In the genomic region with DNA sequence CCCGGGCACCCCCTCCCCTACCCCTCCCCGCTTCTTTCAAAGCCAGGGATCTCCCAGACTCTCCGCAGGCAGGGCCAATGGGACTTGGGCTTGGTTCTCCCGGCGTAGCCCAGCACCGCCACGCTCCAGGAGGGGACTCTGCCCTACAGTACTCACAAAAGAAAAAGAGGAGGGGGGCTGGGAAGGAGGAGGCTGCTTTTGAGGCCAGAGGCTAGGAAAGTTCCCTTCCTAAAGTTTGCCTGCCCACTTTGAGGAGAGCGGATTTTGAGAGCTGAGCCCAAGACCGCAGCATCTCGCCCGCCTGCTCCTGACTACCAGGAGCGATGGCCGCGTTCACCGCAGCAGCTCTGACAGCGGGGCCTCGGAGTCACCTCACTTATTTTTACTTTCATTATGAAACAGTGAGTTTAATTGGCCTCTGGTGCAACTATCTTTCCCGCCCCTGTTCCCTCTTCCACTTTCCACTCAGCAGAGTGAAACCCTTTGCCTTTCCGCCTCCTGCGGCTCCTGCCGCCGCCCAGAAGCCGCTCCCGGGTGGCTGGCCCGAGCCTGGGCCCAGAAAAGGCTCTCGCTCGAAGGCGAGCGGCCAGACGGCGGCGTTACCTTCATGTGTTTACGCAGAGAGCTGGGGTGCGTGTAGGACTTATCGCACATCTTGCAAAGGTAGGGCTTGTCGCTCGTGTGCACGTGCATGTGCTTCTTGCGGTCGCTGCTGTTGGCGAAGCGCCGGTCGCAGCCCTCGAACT, we compare ENCODE assay signal across 9 mouse cellular contexts. TPM values are rescaled to one million over a fixed set of nuclear protein-coding genes. Genes with fewer than 3 reads are reported as not detected.
DNase-seq lines count a peak whose midpoint lies in the region; ATAC-seq and TF ChIP-seq lines count a peak whose summit lies in the region.
"Had no signal": no experiment of that assay in that cellular context is flagged by ENCODE, and none has a peak within 500 bp of the region (broad histone marks: within the 10 kb centered on the region; RNA-seq: fewer than 3 reads in every experiment).

Gene Zic4 (plus strand): TSS at position 558 of the 746 bp plus-strand sequence.

- H3K36me3 ChIP-seq in forebrain, embryonic 15.5 days = no peaks in the 10 kb centered on the region
- H3K36me3 ChIP-seq in limb, embryonic 15.5 days = no peaks in the 10 kb centered on the region

- peak within 1 kb of the TSS; percentile 69 for H3K9ac ChIP-seq in forebrain, embryonic 15.5 days (replicated peaks)
- no peak within 1 kb of the TSS for H3K9ac ChIP-seq in limb, embryonic 15.5 days

- under 1% methylated on average over 45 of the region's 45 CpGs for WGBS in forebrain, embryonic 15.5 days
- 2% methylated on average over 45 of the region's 45 CpGs for WGBS in limb, embryonic 15.5 days

- peak within 1 kb of the TSS; percentile 52 for H3K4me2 ChIP-seq in forebrain, embryonic 15.5 days (replicated peaks)
- H3K4me2 ChIP-seq in limb, embryonic 15.5 days = peak within 1 kb of the TSS; percentile 44

- no peaks in the 10 kb centered on the region for H3K9me3 ChIP-seq in forebrain, embryonic 15.5 days
- no peaks in the 10 kb centered on the region for H3K9me3 ChIP-seq in limb, embryonic 15.5 days

- no peak for TF ChIP-seq CTCF in layer of hippocampus, adult 2 months (conservative IDR thresholded peaks at IDR 0.05)

- H3K27me3 ChIP-seq in forebrain, embryonic 15.5 days = peaks cover 28% of the 10 kb centered on the region
- H3K27me3 ChIP-seq in limb, embryonic 15.5 days = peaks cover 87% of the 10 kb centered on the region

- no peak for DNase-seq in layer of hippocampus, adult 2 months (ENCODE audit: low spot score in 2 of 2)
- DNase-seq in layer of hippocampus, adult 18-20 months (ENCODE audit: low spot score in 2 of 2) = no peak
- peak; percentile 82 for DNase-seq in retina, embryonic 14.5 days (ENCODE audit: low spot score)
- DNase-seq in right cerebral cortex, postnatal 4 days = no peak

- peak within 1 kb of the TSS; percentile 57; the same call in 1 of the 2 replicates for H3K27ac ChIP-seq in layer of hippocampus, adult 2 months
- peak within 1 kb of the TSS; percentile 82 for H3K27ac ChIP-seq in brown adipose tissue, adult 24 weeks (replicated peaks; ENCODE audit: low read depth, low read length)
- peak within 1 kb of the TSS; percentile 90 for H3K27ac ChIP-seq in forebrain, embryonic 15.5 days (replicated peaks)
- no peak within 1 kb of the TSS for H3K27ac ChIP-seq in limb, embryonic 15.5 days

- peak; percentile 65 for ATAC-seq in forebrain, embryonic 15.5 days (replicated peaks)
- ATAC-seq in limb, embryonic 15.5 days (ENCODE audit: insufficient number of reproducible peaks, low FRiP score, low TSS enrichment, low read depth) = peak; percentile 30; the same call in 1 of the 2 replicates
- no peak for ATAC-seq in erythroblast, adult 5-6 weeks (replicated peaks; ENCODE audit: low FRiP score, poor library complexity, severe bottlenecking)

- H3K4me1 ChIP-seq in brown adipose tissue, adult 24 weeks (ENCODE audit: control insufficient read depth, insufficient read depth, insufficient read length, low read length) = no peaks in the 10 kb centered on the region
- H3K4me1 ChIP-seq in forebrain, embryonic 15.5 days = peaks cover 29% of the 10 kb centered on the region
- H3K4me1 ChIP-seq in limb, embryonic 15.5 days = peaks cover 27% of the 10 kb centered on the region

- H3K4me3 ChIP-seq in layer of hippocampus, adult 2 months = peak within 1 kb of the TSS; percentile 49
- peak within 1 kb of the TSS; percentile 72 for H3K4me3 ChIP-seq in brown adipose tissue, adult 24 weeks (ENCODE audit: insufficient read depth, low read depth, low read length)
- peak within 1 kb of the TSS; percentile 54 for H3K4me3 ChIP-seq in forebrain, embryonic 15.5 days
- H3K4me3 ChIP-seq in limb, embryonic 15.5 days = peak within 1 kb of the TSS; percentile 36

RNA-seq across cellular contexts. Expression of gene Zic4, which starts in this region (rescaled TPM):
- 1 to 10 TPM; 2.8 to 3.3 TPM for total RNA-seq in layer of hippocampus, adult 2 months (2021)
- total RNA-seq in layer of hippocampus, adult 18-20 months (2021) = 1 to 10 TPM; 1.4 to 4.1 TPM
- polyA plus RNA-seq in brown adipose tissue, adult 24 weeks (2012; ENCODE audit: insufficient read depth, insufficient read length, missing spikeins) = 0.79 and 1.8 TPM in 2 replicates
- 46.2 and 55.0 TPM in 2 replicates for polyA plus RNA-seq in forebrain, embryonic 15.5 days (2015; fragmentation: Nextera tagmentation; extraction: Ambion mirVana)
- 0.21 and 0.24 TPM in 2 replicates for polyA plus RNA-seq in limb, embryonic 15.5 days (2015; fragmentation: Nextera tagmentation; extraction: Ambion mirVana)
- total RNA-seq in erythroblast, adult 5-6 weeks (2015; ENCODE audit: low replicate concordance) = not detected in 2 replicates
- 0.28 TPM in 1 of 2 replicates, not detected in the other for total RNA-seq in erythroblast, adult 5-6 weeks (2017; ENCODE audit: low replicate concordance)
- total RNA-seq: adrenal gland, adult 18-20 months had no signal

Comparison
In these comparisons a context has a peak if more than half of its experiments do, and no peak if none do; other contexts are left out.
1. RNA of gene Zic4 (polyA plus RNA-seq): 46.2 to 55.0 TPM in forebrain, embryonic 15.5 days; 0.79 to 1.8 TPM in brown adipose tissue, adult 24 weeks and 0.21 to 0.24 TPM in limb, embryonic 15.5 days; every median in the first group is over 10 times any median in the second.
2. Peak in ATAC-seq, H3K4me3 ChIP-seq and H3K4me2 ChIP-seq in limb, embryonic 15.5 days; RNA of the gene not detected or under 1 TPM.
3. Peak in every context shown above with its lines, with median percentiles within 50 percentile points of each other: H3K4me3 ChIP-seq.